Mouse (Mus musculus): ENCODE results near the gene 1700013F07Rik. TPM values are rescaled to one million over a fixed set of nuclear protein-coding genes. Genes with fewer than 3 reads are reported as not detected.

1700013F07Rik gene
- polyA plus RNA-seq, 1 experiment: 743 TPM

- Histone ChIP-seq H3K4me1 (ENCODE audit: control insufficient read depth, insufficient read depth, low read length) (peaks cover 3% of the 10 kb centered on the region), H3K27me3 (ENCODE audit: control insufficient read depth, insufficient read depth, low read length) (no peaks in the 10 kb centered on the region), H3K4me3 (ENCODE audit: control insufficient read depth, low read depth, low read length) (peak overlapping the region; percentile 21), H3K27ac (ENCODE audit: control insufficient read depth, insufficient read depth, low read depth, low read length) (no peak overlapping the region), H3K36me3 (ENCODE audit: control insufficient read depth, insufficient read depth, low read length) (no peaks in the 10 kb centered on the region)
- TF ChIP-seq POLR2A (IDR thresholded peaks at IDR 0.05; ENCODE audit: control insufficient read depth, low read depth, low read length) (no peak), CTCF (IDR thresholded peaks at IDR 0.05; ENCODE audit: control insufficient read depth, insufficient read depth, insufficient replicate concordance, low read depth, low read length) (no peak)
Measured at GRCm38 (mm10) chr3:108570813-108571212, 36.9 kb downstream of the 1700013F07Rik start.

GRCm38 (mm10) chr3:108571443-108572294, 37.7 kb downstream of the 1700013F07Rik start, which contains the start of gene Taf13:
Taf13 (plus strand) TSS chr3:108571698.
- H3K4me1 ChIP-seq (ENCODE audit: control insufficient read depth, insufficient read depth, low read length): peaks cover 3% of the 10 kb centered on the region
- H3K27ac ChIP-seq (ENCODE audit: control insufficient read depth, insufficient read depth, low read depth, low read length): peak within 1 kb of the TSS; percentile 83
- no peaks in the 10 kb centered on the region for H3K27me3 ChIP-seq (ENCODE audit: control insufficient read depth, insufficient read depth, low read length)
- peak; percentile 100 for TF ChIP-seq POLR2A (IDR thresholded peaks at IDR 0.05; ENCODE audit: control insufficient read depth, low read depth, low read length)
- no peak for TF ChIP-seq CTCF (IDR thresholded peaks at IDR 0.05; ENCODE audit: control insufficient read depth, insufficient read depth, insufficient replicate concordance, low read depth, low read length)
- no peaks in the 10 kb centered on the region for H3K36me3 ChIP-seq (ENCODE audit: control insufficient read depth, insufficient read depth, low read length)
- H3K4me3 ChIP-seq (ENCODE audit: control insufficient read depth, low read depth, low read length): peak within 1 kb of the TSS; percentile 96

- peak overlapping the region; percentile 96 for H3K4me3 ChIP-seq (ENCODE audit: control insufficient read depth, low read depth, low read length)
- H3K27ac ChIP-seq (ENCODE audit: control insufficient read depth, insufficient read depth, low read depth, low read length): peak overlapping the region; percentile 83; the same call in 1 of the 2 replicates
- no peaks in the 10 kb centered on the region for H3K36me3 ChIP-seq (ENCODE audit: control insufficient read depth, insufficient read depth, low read length)
- no peaks in the 10 kb centered on the region for H3K27me3 ChIP-seq (ENCODE audit: control insufficient read depth, insufficient read depth, low read length)
- peaks cover 3% of the 10 kb centered on the region for H3K4me1 ChIP-seq (ENCODE audit: control insufficient read depth, insufficient read depth, low read length)
- TF ChIP-seq POLR2A (IDR thresholded peaks at IDR 0.05; ENCODE audit: control insufficient read depth, low read depth, low read length): no peak
- TF ChIP-seq CTCF (IDR thresholded peaks at IDR 0.05; ENCODE audit: control insufficient read depth, insufficient read depth, insufficient replicate concordance, low read depth, low read length): no peak
Measured at GRCm38 (mm10) chr3:108572309-108573010, 38.5 kb downstream of the 1700013F07Rik start.

GRCm38 (mm10) chr3:108574018-108574417, 40.1 kb downstream of the 1700013F07Rik start:
- H3K27ac ChIP-seq (ENCODE audit: control insufficient read depth, insufficient read depth, low read depth, low read length): no peak overlapping the region
- no peaks in the 10 kb centered on the region for H3K27me3 ChIP-seq (ENCODE audit: control insufficient read depth, insufficient read depth, low read length)
- peak overlapping the region; percentile 83; the same call in 1 of the 2 replicates for H3K4me3 ChIP-seq (ENCODE audit: control insufficient read depth, low read depth, low read length)
- no peaks in the 10 kb centered on the region for H3K36me3 ChIP-seq (ENCODE audit: control insufficient read depth, insufficient read depth, low read length)
- no peak for TF ChIP-seq CTCF (IDR thresholded peaks at IDR 0.05; ENCODE audit: control insufficient read depth, insufficient read depth, insufficient replicate concordance, low read depth, low read length)
- TF ChIP-seq POLR2A (IDR thresholded peaks at IDR 0.05; ENCODE audit: control insufficient read depth, low read depth, low read length): no peak
- peaks cover 3% of the 10 kb centered on the region for H3K4me1 ChIP-seq (ENCODE audit: control insufficient read depth, insufficient read depth, low read length)

- H3K4me3 ChIP-seq (ENCODE audit: control insufficient read depth, low read depth, low read length): no peak overlapping the region
- no peaks in the 10 kb centered on the region for H3K4me1 ChIP-seq (ENCODE audit: control insufficient read depth, insufficient read depth, low read length)
- H3K27me3 ChIP-seq (ENCODE audit: control insufficient read depth, insufficient read depth, low read length): no peaks in the 10 kb centered on the region
- TF ChIP-seq CTCF (IDR thresholded peaks at IDR 0.05; ENCODE audit: control insufficient read depth, insufficient read depth, insufficient replicate concordance, low read depth, low read length): no peak
- TF ChIP-seq POLR2A (IDR thresholded peaks at IDR 0.05; ENCODE audit: control insufficient read depth, low read depth, low read length): no peak
- no peak overlapping the region for H3K27ac ChIP-seq (ENCODE audit: control insufficient read depth, insufficient read depth, low read depth, low read length)
- H3K36me3 ChIP-seq (ENCODE audit: control insufficient read depth, insufficient read depth, low read length): no peaks in the 10 kb centered on the region
Measured at GRCm38 (mm10) chr3:108584580-108584979, 50.6 kb downstream of the 1700013F07Rik start.

- Histone ChIP-seq H3K4me3 (ENCODE audit: control insufficient read depth, low read depth, low read length) (no peak overlapping the region), H3K27ac (ENCODE audit: control insufficient read depth, insufficient read depth, low read depth, low read length) (no peak overlapping the region), H3K4me1 (ENCODE audit: control insufficient read depth, insufficient read depth, low read length) (no peaks in the 10 kb centered on the region), H3K27me3 (ENCODE audit: control insufficient read depth, insufficient read depth, low read length) (no peaks in the 10 kb centered on the region), H3K36me3 (ENCODE audit: control insufficient read depth, insufficient read depth, low read length) (no peaks in the 10 kb centered on the region)
- no peak for TF ChIP-seq POLR2A (IDR thresholded peaks at IDR 0.05; ENCODE audit: control insufficient read depth, low read depth, low read length)
Measured at GRCm38 (mm10) chr3:108588446-108588845, 54.5 kb downstream of the 1700013F07Rik start.
